Mouse (Mus musculus) forebrain, embryonic 10.5 days (tissue): ENCODE data around the gene Majin. TPM values are rescaled to one million over a fixed set of nuclear protein-coding genes. Genes with fewer than 3 reads are reported as not detected.

Experiments used
- DNase-seq: peaks from one replicate; pipeline ENCODE4 v3.0.0-alpha.2; 2017; ENCODE audit warnings: low spot score; ENCODE audit errors: extremely low spot score
- H3K27ac ChIP-seq: fragments of 300-500 bp; sonication (generic); 2 replicates; pipeline ENCODE4 v1.5.1; 2016; ENCODE audit warnings: mild to moderate bottlenecking
- H3K27me3 ChIP-seq: fragments of 300-500 bp; sonication (generic); 2 replicates; pipeline ENCODE4 v1.6.1; 2016; ENCODE audit warnings: mild to moderate bottlenecking; ENCODE audit not compliant: poor library complexity, severe bottlenecking
- H3K36me3 ChIP-seq: fragments of 300-500 bp; sonication (generic); replicated peaks from 2 replicates; pipeline ENCODE4 v1.6.1; 2016; ENCODE audit warnings: mild to moderate bottlenecking, moderate library complexity
- H3K4me1 ChIP-seq: fragments of 300-500 bp; sonication (generic); 2 replicates; pipeline ENCODE4 v1.6.1; 2016
- H3K4me3 ChIP-seq: fragments of 300-500 bp; sonication (generic); 2 replicates; pipeline ENCODE4 v1.5.1; 2016; ENCODE audit warnings: mild to moderate bottlenecking, moderate library complexity
- H3K9me3 ChIP-seq: fragments of 300-500 bp; sonication (generic); 2 replicates; pipeline ENCODE4 v1.6.1; 2016; ENCODE audit warnings: mild to moderate bottlenecking, moderate library complexity
- WGBS: fragments of 180-500 bp; shearing (Covaris S2); methylation state at CpG from one replicate; pipeline ENCODE4 v1.1.7; 2016; 5-methylcytosine and 5-hydroxymethylcytosine counted together
- polyA plus RNA-seq: library from polyadenylated mRNA; unstranded; fragments of >200 nt; fragmentation: Nextera tagmentation; extraction: Ambion mirVana; gene quantifications from 2 replicates; pipeline ENCODE4 v1.2.1, GENCODE M21; 2016

Majin gene
- polyA plus RNA-seq, result not detected in 2 replicates

DNA sequence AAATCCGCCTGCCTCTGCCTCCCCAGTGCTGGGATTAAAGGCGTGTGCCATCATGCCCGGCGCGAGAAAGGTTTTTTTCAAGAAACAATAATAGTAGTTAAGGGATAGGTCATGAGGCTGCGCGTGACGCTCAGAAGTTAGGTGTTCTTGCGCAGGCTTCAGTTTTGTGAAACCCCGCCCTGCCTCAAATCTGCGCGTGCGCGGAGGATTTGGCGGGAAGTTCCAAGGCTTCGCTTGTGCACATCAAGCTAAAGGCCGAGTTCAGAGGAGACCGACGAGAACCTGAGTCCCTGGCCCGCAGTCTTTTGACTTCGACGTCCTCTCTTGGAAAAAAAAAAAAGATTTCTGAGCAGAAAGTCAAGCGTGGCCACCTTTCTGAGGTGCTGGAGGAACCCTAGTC, at the start of gene Majin:
Majin (plus strand) TSS at position 258 of the 400 bp plus-strand sequence.
- Histone ChIP-seq H3K27me3 (no peaks in the 10 kb centered on the region), H3K4me1 (peaks cover 3% of the 10 kb centered on the region; the same call in 1 of the 2 replicates), H3K4me3 (no peak within 1 kb of the TSS), H3K27ac (no peak within 1 kb of the TSS), H3K36me3 (no peaks in the 10 kb centered on the region), H3K9me3 (peaks cover 5% of the 10 kb centered on the region; the same call in 1 of the 2 replicates)
- WGBS, result 87% methylated on average over 23 of the region's 23 CpGs
- DNase-seq, result no peak

DNA sequence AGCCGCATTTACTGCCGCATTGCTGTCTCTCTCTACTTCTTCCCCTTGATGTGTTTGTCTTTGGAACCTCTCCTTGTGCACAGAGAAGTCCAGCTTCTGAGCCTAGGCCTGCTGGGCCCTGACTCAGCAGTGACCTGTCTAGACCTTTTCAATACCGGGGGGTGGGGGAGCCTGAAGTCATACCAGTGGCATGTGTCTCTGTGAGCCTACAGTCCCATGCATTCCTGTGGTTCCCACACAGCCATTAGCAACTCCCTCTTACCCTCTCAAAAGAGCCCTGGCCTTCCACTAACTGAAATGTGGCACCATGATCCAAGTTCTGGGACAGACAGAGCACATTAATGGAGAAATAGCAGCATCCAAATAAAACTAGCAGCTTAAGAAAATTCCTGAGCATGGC, 47.8 kb upstream of the Majin start:
- Histone ChIP-seq H3K27me3 (no peaks in the 10 kb centered on the region), H3K36me3 (peaks cover 53% of the 10 kb centered on the region), H3K9me3 (no peaks in the 10 kb centered on the region), H3K4me3 (no peak overlapping the region), H3K4me1 (peaks cover 50% of the 10 kb centered on the region), H3K27ac (no peak overlapping the region)
- DNase-seq, result no peak
- WGBS, result 84% methylated on average over 3 of the region's 3 CpGs

DNA sequence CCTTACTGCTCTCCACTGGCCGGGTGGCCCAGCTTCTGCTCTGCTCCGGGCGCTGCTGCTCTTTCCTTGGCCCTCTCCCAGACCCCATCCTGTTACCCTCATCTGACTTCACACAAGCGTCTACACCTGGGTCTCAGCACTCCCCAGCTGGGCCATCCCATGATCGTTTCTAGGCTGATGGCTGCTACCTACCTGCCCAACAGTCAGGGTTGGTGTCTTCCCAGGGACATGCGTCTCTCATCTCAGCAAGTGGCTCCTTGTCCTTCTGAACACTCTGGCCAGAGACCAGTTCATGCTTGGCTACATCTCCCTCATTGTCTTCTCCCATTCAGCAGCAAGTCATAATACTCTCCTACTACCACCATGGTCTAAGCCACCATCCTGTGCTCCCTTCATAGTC, 44.5 kb upstream of the Majin start:
- Histone ChIP-seq H3K9me3 (no peaks in the 10 kb centered on the region), H3K4me3 (peak overlapping the region; percentile 75), H3K27ac (peak overlapping the region; percentile 98; the same call in 1 of the 2 replicates), H3K4me1 (peaks cover 40% of the 10 kb centered on the region), H3K27me3 (no peaks in the 10 kb centered on the region), H3K36me3 (peaks cover 40% of the 10 kb centered on the region)
- WGBS, result 91% methylated on average over 6 of the region's 6 CpGs
- no peak for DNase-seq

DNA sequence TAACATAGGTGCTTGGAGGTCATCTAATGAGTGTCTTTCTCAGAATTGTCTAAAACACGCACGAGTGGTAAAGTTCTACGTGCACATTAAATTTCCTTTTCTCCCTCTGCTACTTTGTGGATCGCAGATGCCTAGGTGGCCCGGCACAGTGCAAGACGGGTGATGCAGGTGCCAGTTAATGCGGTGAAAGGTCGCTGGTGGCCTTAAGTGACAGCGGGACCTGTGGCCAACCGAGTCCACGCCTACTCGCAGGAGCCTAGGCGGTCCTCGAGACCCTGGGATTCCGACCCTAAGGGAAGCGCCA, 43.9 kb upstream of the Majin start:
- Histone ChIP-seq H3K4me1 (peaks cover 34% of the 10 kb centered on the region), H3K9me3 (no peaks in the 10 kb centered on the region), H3K27ac (peak overlapping the region; percentile 98), H3K4me3 (peak overlapping the region; percentile 75), H3K36me3 (peaks cover 33% of the 10 kb centered on the region), H3K27me3 (no peaks in the 10 kb centered on the region)
- whole genome bisulfite sequencing, result 10% methylated on average over 16 of the region's 16 CpGs
- no peak for DNase-seq

DNA sequence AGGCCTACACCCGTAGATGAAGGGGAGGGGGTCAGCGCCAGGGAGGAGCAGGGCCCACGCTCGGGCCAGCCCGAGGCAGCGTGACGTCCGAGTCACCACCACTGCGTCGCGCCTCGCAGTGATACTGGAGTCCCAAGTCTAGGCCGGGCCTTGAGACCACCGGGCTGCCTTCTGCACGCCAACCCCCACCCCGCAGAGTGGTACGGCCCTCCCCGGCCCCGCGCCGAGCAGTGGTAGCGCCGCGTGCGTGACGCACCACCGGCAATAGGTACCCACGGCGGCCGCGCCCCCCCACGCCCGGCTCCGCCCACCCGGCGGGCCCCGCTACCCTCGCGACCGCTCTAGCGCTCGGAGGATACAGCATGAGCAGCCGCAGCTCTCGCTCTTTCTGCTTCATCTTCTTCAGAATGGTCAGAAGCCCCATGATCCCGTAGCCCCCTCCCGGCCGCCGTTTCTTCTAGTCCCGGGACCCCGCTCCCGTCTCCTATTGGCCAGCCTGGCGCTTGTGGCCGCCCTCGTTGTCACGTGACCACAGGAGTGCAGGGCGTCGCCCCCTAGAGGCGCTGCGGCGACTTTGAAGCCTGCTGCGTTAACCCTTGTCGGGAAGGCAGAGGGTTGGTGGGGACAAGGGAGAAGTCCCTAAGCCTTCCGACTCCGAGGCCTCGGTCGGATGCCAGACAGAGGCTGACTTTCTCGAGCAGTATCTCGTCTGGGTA, 43.4 kb upstream of the Majin start, which contains the start of gene Batf2:
Batf2 (plus strand) TSS at position 306 of the 716 bp plus-strand sequence.
- H3K27me3 ChIP-seq, result no peaks in the 10 kb centered on the region
- under 1% methylated on average over 68 of the region's 68 CpGs for WGBS
- peak within 1 kb of the TSS; percentile 98 for H3K27ac ChIP-seq
- peak; percentile 97 for DNase-seq
- peaks cover 29% of the 10 kb centered on the region for H3K4me1 ChIP-seq
- no peaks in the 10 kb centered on the region for H3K9me3 ChIP-seq
- peak within 1 kb of the TSS; percentile 75 for H3K4me3 ChIP-seq
- peaks cover 28% of the 10 kb centered on the region for H3K36me3 ChIP-seq

DNA sequence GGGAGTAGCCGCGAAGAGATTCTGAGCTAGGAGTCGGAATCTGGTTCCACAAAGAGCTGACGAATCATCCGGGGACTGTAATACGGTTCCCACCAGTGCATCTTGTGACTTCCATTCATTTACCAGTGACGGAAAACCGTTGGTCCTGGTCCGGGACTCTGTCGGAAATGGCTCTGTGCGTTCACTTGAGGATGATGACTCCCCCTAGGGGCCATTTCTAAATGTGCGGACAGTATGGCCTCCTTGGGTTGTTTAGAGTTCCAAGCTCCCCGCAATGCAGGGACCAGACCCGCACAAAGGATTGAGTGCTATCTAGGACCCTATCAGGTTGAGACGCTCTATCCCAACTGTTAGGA, 42.8 kb upstream of the Majin start, which contains the start of gene Arl2:
Arl2 (minus strand) TSS at position 155 of the 356 bp plus-strand sequence.
- H3K36me3 ChIP-seq, result peaks cover 23% of the 10 kb centered on the region
- under 1% methylated on average over 15 of the region's 15 CpGs for WGBS
- DNase-seq, result peak; percentile 84
- H3K4me1 ChIP-seq, result peaks cover 23% of the 10 kb centered on the region
- no peaks in the 10 kb centered on the region for H3K9me3 ChIP-seq
- no peaks in the 10 kb centered on the region for H3K27me3 ChIP-seq
- H3K4me3 ChIP-seq, result peak within 1 kb of the TSS; percentile 75
- H3K27ac ChIP-seq, result peak within 1 kb of the TSS; percentile 98

DNA sequence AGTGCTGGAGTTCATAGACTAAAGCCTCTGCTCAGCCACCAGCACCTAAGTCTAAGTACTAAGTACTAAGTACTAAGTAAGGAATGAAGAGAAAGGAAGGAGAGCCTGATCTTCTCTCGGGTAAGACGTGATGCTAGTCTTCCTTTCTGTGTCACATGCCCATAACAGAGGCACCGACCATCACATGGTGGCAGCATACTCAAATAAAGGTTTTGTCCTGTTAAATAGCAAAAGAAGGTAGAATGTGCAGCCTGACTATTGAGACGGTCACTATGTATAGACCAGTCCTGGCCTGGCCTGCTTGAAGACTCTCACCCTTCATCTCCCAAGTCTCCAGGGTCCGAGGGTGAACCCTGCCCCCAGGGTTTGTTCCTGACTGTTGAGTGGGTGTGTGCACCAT, 39.3 kb upstream of the Majin start:
- no peak overlapping the region for H3K4me3 ChIP-seq
- peaks cover 16% of the 10 kb centered on the region for H3K4me1 ChIP-seq
- no peaks in the 10 kb centered on the region for H3K27me3 ChIP-seq
- no peaks in the 10 kb centered on the region for H3K36me3 ChIP-seq
- H3K27ac ChIP-seq, result no peak overlapping the region
- 83% methylated on average over 5 of the region's 5 CpGs for WGBS
- H3K9me3 ChIP-seq, result no peaks in the 10 kb centered on the region
- no peak for DNase-seq

DNA sequence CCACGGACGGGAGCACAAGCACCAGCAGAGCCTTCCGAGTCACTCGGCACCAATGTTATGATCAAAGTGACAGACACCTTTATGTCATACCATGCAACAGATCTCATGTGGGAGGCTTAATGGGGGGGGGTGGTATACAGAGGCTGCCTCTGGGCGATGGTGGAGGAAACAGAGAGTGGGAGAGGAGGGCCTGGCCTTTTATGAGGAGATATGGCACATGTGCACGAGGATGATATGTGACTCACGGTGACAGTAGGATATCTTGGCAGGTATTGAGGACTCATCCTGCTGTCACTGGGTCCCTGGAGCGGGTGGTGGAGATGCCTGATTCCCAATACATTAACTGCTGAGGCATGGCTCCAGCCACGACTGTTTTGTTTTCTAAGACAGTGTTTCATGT, 29.0 kb upstream of the Majin start:
- 83% methylated on average over 9 of the region's 9 CpGs for WGBS
- Histone ChIP-seq H3K4me1 (peaks cover 8% of the 10 kb centered on the region; the same call in 1 of the 2 replicates), H3K36me3 (no peaks in the 10 kb centered on the region)

DNA sequence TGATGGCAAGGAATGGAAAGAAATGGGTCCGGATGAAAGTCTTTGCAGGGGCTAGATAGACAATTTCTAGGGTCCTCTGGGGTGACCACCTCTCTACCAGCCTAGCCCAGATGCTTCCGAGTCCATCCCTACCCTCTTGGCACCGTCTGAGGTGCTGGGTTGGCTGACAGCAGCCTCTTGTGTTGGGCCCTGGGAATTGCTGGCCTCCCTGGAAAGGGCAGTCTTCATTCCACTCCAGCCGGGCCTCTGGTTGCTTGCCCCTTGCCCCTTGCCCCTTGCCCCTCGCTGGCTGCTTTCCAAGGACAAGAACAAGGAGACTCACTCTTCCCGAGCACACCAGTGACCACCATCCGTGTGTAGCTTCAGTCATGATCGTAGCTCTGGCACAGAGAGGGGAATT, 27.8 kb upstream of the Majin start:
- no peak for DNase-seq
- H3K36me3 ChIP-seq, result no peaks in the 10 kb centered on the region
- 65% methylated on average over 8 of the region's 8 CpGs for WGBS

More for the DNA sequence above, 29.0 kb upstream of the Majin start:
- Histone ChIP-seq H3K4me3 (no peak overlapping the region), H3K9me3 (no peaks in the 10 kb centered on the region), H3K27me3 (no peaks in the 10 kb centered on the region), H3K27ac (no peak overlapping the region)
- no peak for DNase-seq

DNA sequence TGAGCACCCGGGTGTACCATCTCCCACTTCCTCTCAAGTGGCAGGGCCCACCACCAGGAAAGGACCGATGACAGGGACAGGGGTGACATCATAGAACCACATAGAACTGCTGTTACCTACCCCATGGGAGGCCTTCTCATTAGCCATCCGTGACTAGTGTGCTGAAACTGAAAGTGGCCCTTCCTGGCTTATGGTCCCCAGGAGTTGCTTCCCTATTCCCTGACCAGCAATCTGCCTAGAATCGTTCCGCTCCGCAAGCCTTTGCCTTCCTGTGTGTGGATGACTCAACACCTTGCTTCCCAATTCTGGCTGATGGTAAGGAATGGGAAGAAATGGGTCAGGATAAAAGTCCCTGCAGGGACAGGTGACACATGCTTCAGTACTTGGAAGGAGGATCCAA, 27.0 kb upstream of the Majin start:
- Histone ChIP-seq H3K36me3 (no peaks in the 10 kb centered on the region), H3K4me1 (peaks cover 8% of the 10 kb centered on the region; the same call in 1 of the 2 replicates), H3K27ac (no peak overlapping the region), H3K27me3 (no peaks in the 10 kb centered on the region), H3K4me3 (no peak overlapping the region), H3K9me3 (no peaks in the 10 kb centered on the region)
- 82% methylated on average over 6 of the region's 6 CpGs for WGBS
- no peak for DNase-seq

More for the DNA sequence above, 27.8 kb upstream of the Majin start:
- Histone ChIP-seq H3K27ac (no peak overlapping the region), H3K4me3 (no peak overlapping the region), H3K4me1 (peaks cover 8% of the 10 kb centered on the region; the same call in 1 of the 2 replicates), H3K9me3 (no peaks in the 10 kb centered on the region), H3K27me3 (no peaks in the 10 kb centered on the region)

DNA sequence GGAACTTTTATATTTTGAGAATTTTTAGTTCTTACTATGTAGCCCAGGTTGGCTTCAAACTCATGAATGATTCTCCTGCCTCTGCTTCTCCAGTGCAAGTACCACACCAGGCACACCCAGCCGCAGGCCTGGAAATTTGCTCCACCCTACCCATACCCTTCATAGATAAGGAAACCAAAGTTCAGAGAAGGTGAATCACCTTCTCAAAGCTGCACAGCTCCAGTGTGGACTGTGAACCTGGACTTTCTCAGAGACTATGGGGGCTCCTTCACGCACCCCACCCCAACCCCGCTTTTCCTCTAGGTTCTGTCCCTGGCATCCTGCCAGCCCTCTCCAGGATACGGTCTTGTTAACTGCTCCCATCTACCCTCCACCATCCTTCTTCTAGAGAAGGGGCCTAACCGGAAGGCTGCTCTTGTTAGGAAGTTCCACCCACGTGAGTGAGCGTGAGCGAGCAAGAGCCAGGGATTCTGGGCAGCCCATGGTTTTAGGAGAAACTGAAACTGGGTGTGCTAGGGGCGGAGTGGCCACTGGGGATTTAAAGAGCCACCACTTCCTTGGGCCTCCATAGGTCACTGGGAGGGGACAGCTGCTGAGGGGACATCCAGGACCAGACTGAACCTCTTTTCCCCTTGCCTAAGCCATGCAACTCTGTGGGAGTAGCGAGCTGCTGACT, 20.2 kb upstream of the Majin start:
- DNase-seq, result no peak
- Histone ChIP-seq H3K27ac (no peak overlapping the region), H3K9me3 (no peaks in the 10 kb centered on the region; the same call in 1 of the 2 replicates), H3K36me3 (no peaks in the 10 kb centered on the region), H3K4me1 (no peaks in the 10 kb centered on the region), H3K4me3 (no peak overlapping the region), H3K27me3 (no peaks in the 10 kb centered on the region)
- WGBS, result 83% methylated on average over 10 of the region's 10 CpGs

DNA sequence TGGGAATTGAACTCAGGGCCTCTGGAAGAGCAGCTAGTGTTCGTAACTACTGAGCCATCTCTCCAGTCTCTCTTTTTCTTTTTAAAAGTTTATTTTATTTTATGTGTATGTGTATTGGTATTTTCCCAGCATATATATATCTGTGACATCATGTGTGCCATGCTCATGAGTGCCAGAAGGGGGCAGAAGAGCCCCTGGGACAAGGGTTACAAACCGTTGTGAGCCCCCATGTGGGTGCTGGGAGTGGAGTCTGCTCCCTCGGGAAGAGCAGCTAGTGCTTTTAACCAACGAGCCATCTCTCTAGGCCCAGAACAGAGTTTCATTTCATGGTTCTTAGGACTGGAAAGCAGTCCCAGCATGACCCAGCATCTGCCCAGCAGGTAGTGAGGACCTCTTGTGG, 17.4 kb upstream of the Majin start:
- no peak overlapping the region for H3K4me3 ChIP-seq
- H3K27ac ChIP-seq, result no peak overlapping the region
- WGBS, result 78% methylated on average over 4 of the region's 4 CpGs
- no peaks in the 10 kb centered on the region for H3K36me3 ChIP-seq
- DNase-seq, result no peak
- no peaks in the 10 kb centered on the region for H3K4me1 ChIP-seq
- H3K9me3 ChIP-seq, result no peaks in the 10 kb centered on the region; the same call in 1 of the 2 replicates
- H3K27me3 ChIP-seq, result no peaks in the 10 kb centered on the region

DNA sequence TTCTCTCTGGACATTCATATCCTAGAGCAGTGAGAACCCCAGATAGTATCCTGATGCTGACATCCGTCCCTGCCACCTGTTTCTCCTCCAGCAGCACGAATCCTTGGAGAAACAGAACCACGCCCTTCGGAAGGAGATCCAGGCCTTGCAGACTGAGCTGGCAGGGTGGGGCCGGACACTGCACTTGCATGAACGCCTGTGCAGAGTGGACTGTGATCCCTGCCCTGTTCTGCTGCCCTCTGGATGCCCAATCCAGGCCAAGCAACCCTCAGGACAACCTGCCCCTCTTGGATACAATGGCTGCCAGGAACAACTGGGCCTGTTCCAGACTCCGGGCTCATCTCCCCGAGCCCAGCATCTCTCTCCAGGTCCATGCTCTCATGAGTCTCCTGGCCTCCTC, 13.0 kb upstream of the Majin start:
- no peak overlapping the region for H3K4me3 ChIP-seq
- peaks cover 7% of the 10 kb centered on the region for H3K4me1 ChIP-seq
- DNase-seq, result no peak
- 89% methylated on average over 8 of the region's 8 CpGs for WGBS
- H3K36me3 ChIP-seq, result no peaks in the 10 kb centered on the region
- no peak overlapping the region for H3K27ac ChIP-seq
- H3K27me3 ChIP-seq, result no peaks in the 10 kb centered on the region
- no peaks in the 10 kb centered on the region; the same call in 1 of the 2 replicates for H3K9me3 ChIP-seq
